Mouse (Mus musculus) liver, postnatal 0 days (tissue): ENCODE data around the gene Pkdcc. TPM values are rescaled to one million over a fixed set of nuclear protein-coding genes. Genes with fewer than 3 reads are reported as not detected.

Experiments used
- ATAC-seq: fragments of 200-750 bp; cut with Nextera tagmentation; 2 replicates; pipeline ENCODE4 v1.8.0; 2017; ENCODE audit warnings: mild to moderate bottlenecking, moderate library complexity
- DNase-seq: peaks from one replicate; pipeline ENCODE4 v3.0.0-alpha.2; 2016
- H3K27ac ChIP-seq: fragments of 300-500 bp; sonication (generic); 2 replicates; pipeline ENCODE4 v1.5.1; 2014; ENCODE audit warnings: antibody characterized with exemption, moderate library complexity, mild to moderate bottlenecking, low read depth
- H3K27me3 ChIP-seq: fragments of 300-500 bp; sonication (generic); 2 replicates; pipeline ENCODE4 v1.6.1; 2014; ENCODE audit warnings: low read length, control low read depth, mixed read lengths; ENCODE audit not compliant: insufficient read depth
- H3K36me3 ChIP-seq: fragments of 300-500 bp; sonication (generic); replicated peaks from 2 replicates; pipeline ENCODE4 v1.6.1; 2014; ENCODE audit warnings: mild to moderate bottlenecking, control low read depth, low read length, moderate library complexity, mixed read lengths; ENCODE audit not compliant: insufficient read depth
- H3K4me1 ChIP-seq: fragments of 300-500 bp; sonication (generic); 2 replicates; pipeline ENCODE4 v1.6.1; 2014; ENCODE audit warnings: antibody characterized with exemption, mild to moderate bottlenecking, control low read depth; ENCODE audit not compliant: insufficient read depth
- H3K4me2 ChIP-seq: fragments of 300-500 bp; sonication (generic); 2 replicates; pipeline ENCODE4 v1.6.1; 2014; ENCODE audit warnings: low read depth, mild to moderate bottlenecking, low read length, moderate library complexity, mixed read lengths
- H3K4me3 ChIP-seq: fragments of 300-500 bp; sonication (generic); 2 replicates; pipeline ENCODE4 v1.5.1; 2014; ENCODE audit warnings: low read depth, low read length
- H3K9ac ChIP-seq: fragments of 300-500 bp; sonication (generic); replicated peaks from 2 replicates; pipeline ENCODE4 v1.6.1; 2014; ENCODE audit warnings: mild to moderate bottlenecking, moderate library complexity
- H3K9me3 ChIP-seq: fragments of 300-500 bp; sonication (generic); 2 replicates; pipeline ENCODE4 v1.6.1; 2016; ENCODE audit warnings: mild to moderate bottlenecking, control low read depth, low read length, mixed read lengths
- CTCF ChIP-seq: sonication (generic); IDR thresholded peaks from 2 replicates; pipeline ENCODE4 v1.5.1; 2016; ENCODE audit warnings: antibody characterized with exemption, low read depth
- EP300 ChIP-seq: IDR thresholded peaks from 2 replicates; pipeline ENCODE4 v1.6.1; 2016; ENCODE audit warnings: antibody characterized with exemption, low read depth, mild to moderate bottlenecking
- WGBS: fragments of 180-500 bp; shearing (Covaris S2); extraction: QIAGEN DNeasy Blood & Tissue Kit; methylation state at CpG from one replicate; pipeline ENCODE4 v1.1.7; 2014; ENCODE audit not compliant: insufficient replicate concordance; 5-methylcytosine and 5-hydroxymethylcytosine counted together
- polyA plus RNA-seq: library from polyadenylated mRNA; unstranded; fragments of >200 nt; fragmentation: Nextera tagmentation; extraction: Ambion mirVana; gene quantifications from 2 replicates; pipeline ENCODE4 v1.2.1, GENCODE M21; 2015

The Pkdcc gene
- polyA plus RNA-seq, 1 experiment from 2014 or later, result 2.5 TPM

- Histone ChIP-seq H3K36me3 (no peaks in the 10 kb centered on the region), H3K4me1 (peaks cover 40% of the 10 kb centered on the region), H3K9ac (no peak overlapping the region), H3K4me3 (no peak overlapping the region), H3K4me2 (0 out of 2 replicates have a peak overlapping the region, but pooled peaks have one; percentile 67), H3K9me3 (no peaks in the 10 kb centered on the region), H3K27me3 (0 out of 2 replicates have a peak, but pooled peaks cover 3% of the 10 kb centered on the region), H3K27ac (no peak overlapping the region)
- no peak for TF ChIP-seq EP300
- no peak for TF ChIP-seq CTCF
- ATAC-seq (no peak), DNase-seq (no peak)
- 38% methylated on average over 8 of the region's 8 CpGs for WGBS
These were observed 57.5 kb downstream of the Pkdcc start for GRCm38 (mm10) chr17:83272641-83273040.

GRCm38 (mm10) chr17:83273636-83274035 is 58.5 kb downstream of the Pkdcc start:
- peak; percentile 52 for DNase-seq
- ATAC-seq, result 0 out of 2 replicates have a peak, but pooled peaks have one; percentile 20
- H3K4me3 ChIP-seq, result peak overlapping the region; percentile 17; the same call in 1 of the 2 replicates
- H3K4me1 ChIP-seq, result peaks cover 40% of the 10 kb centered on the region
- no peak overlapping the region; the same call in 1 of the 2 replicates for H3K9ac ChIP-seq
- WGBS, result 21% methylated on average over 9 of the region's 9 CpGs
- H3K27me3 ChIP-seq, result 0 out of 2 replicates have a peak, but pooled peaks cover 3% of the 10 kb centered on the region
- H3K36me3 ChIP-seq, result no peaks in the 10 kb centered on the region
- peak overlapping the region; percentile 67 for H3K27ac ChIP-seq
- peak overlapping the region; percentile 67 for H3K4me2 ChIP-seq
- no peaks in the 10 kb centered on the region for H3K9me3 ChIP-seq
- no peak for TF ChIP-seq EP300
- no peak for TF ChIP-seq CTCF

- DNase-seq (no peak), ATAC-seq (no peak)
- H3K4me3 ChIP-seq, result no peak overlapping the region
- H3K9ac ChIP-seq, result no peak overlapping the region; the same call in 1 of the 2 replicates
- no peaks in the 10 kb centered on the region for H3K36me3 ChIP-seq
- TF ChIP-seq CTCF (no peak), EP300 (no peak)
- H3K9me3 ChIP-seq, result no peaks in the 10 kb centered on the region
- peaks cover 40% of the 10 kb centered on the region for H3K4me1 ChIP-seq
- peak overlapping the region; percentile 67 for H3K27ac ChIP-seq
- H3K4me2 ChIP-seq, result peak overlapping the region; percentile 67
- 20% methylated on average over 4 of the region's 4 CpGs for WGBS
- 0 out of 2 replicates have a peak, but pooled peaks cover 3% of the 10 kb centered on the region for H3K27me3 ChIP-seq
These were observed 59.0 kb downstream of the Pkdcc start for GRCm38 (mm10) chr17:83274101-83274500.

Other genes with a start within 250 kb of the Pkdcc start
- gene Eml4, start 135.6 kb downstream of the Pkdcc start, polyA plus RNA-seq, result 3.8 and 4.7 TPM in 2 replicates